Mouse (Mus musculus) myocyte (in vitro differentiated cells): Measurements from ENCODE around the gene Dusp23.

ENCODE experiments used
- E2F4 ChIP-seq: IDR thresholded peaks from one replicate; pipeline ENCODE4 v1.6.1; 2011; ENCODE audit warnings: mild to moderate bottlenecking, control low read depth, moderate library complexity; ENCODE audit not compliant: insufficient read depth
- POLR2A ChIP-seq: IDR thresholded peaks from one replicate; pipeline ENCODE4 v1.6.1; 2011; ENCODE audit warnings: low read depth, mild to moderate bottlenecking, control low read depth, moderate library complexity; ENCODE audit not compliant: insufficient read length

- TF ChIP-seq POLR2A (no peak), E2F4 (no peak)
Measured at GRCm38 (mm10) chr1:172634136-172634535, 1.4 kb upstream of the Dusp23 start.
